Mouse (Mus musculus) kidney, postnatal 14 days (tissue): ENCODE measurements at regions not wholly inside any gene's neighbourhood (a gene's known extent, or its start where the extent isn't known, plus 50 kb on each side); places are given as distances from the start of the nearest gene placed in this dataset.

Source experiments
- DNase-seq: peaks from one replicate; pipeline ENCODE4 v3.0.0; 2022; ENCODE audit warnings: mixed read lengths

DNA sequence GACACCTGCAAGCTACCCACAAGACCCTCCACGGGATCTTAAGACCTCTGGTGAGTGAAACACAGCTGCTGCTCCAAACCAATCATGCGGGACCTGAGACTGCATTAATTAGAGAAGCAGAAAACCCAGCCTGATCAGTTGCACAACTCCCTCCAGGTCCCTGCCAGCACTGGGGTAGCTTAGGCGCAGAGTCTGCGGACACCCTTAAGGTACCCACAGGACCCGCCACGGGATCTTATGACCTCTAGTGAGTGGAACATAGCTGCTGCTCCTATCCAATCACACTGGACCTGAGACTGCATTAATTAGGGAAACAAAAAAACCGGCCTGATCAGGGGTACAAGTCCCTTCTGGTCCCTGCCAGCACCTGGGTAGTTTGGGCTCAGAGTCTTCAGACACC is 454.3 kb upstream of the Slit2 start:
- DNase-seq = no peak

DNA sequence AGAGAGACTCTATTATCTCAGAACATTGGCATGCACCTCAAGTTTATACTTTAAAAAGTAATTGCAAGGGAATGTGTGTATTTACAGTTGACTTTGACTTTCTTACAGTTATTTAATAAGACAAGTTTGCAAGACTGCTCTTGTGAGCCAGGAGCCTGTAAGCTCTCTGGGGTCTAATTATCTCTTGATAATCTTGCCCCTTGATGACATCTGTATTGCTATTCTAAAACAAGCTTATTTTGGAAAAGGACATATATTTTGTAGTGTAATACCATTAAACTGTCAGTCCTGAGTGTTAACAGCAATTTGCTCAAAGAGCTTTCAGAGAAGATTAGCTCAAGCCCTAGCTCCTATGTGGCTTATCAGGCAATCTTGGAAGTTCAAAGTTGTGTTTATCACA is 445.4 kb upstream of the Slit2 start:
- no peak for DNase-seq

DNA sequence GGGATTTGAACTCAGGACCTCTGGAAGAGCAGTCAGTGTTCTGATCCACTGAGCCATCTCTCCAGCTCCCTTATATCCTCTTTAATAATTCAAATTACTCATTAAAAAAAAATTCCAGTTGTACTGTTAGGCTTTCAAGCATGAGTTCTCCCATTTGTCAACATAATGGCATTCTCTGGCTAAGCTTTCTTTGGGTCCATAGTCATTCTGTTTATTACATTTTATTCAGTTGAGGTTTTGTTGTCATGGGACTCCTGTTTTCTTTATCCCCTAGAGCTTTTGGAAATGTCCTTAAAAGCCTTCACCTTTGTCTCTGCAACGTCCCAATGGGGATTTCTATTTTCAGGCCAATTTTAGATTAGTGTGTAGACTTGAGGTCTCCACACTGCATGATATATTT is 440.7 kb upstream of the Slit2 start:
- DNase-seq = no peak

DNA sequence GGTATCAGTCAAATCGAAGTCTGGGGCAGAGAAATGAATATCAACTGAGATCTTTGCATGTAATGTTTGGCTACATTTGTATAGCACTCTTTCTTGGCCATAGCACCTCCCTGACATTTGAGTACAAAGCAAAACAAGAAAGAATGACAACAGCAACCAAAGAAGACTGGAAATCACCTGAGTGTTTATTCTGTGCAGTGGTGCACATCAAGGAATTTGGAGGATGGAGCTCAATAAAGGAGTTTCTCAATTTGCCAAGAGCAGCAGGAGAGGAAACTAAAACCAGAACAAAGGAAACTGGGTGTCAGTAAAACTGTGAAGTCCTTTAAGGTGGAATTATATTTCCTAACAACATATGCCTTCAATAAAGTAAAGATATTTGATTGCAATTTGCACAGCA is 426.2 kb upstream of the Slit2 start:
- DNase-seq = no peak

DNA sequence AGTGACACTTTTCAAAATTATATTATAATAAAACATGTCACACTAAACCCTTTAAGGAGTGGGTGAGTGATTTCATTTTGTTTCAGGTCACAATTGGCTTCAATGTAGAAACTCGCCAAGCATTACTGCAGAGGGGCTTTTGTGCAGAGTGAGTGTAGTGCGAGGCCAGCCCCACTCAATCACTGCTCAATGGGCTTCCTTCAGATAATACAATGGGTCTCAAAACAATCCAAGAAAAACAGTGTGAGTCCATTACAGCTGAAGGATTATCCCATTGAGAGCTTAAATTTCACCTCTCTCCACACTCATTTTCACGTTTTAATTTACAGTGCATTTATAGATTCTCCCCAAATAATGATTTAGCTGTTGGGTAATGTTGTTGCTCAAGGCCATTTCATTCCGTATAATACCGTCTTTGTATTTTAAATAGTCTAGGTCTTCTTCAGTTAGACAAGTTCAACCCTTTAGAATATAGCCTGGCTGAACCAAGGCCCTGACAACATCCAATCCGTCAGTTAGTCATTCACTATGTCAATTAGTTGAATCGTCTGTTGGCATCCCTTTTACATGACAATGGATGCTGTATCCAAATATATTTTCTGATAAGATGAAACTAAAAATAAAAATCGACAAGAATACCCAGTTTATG is 425.7 kb upstream of the Slit2 start:
- DNase-seq = no peak
